Mouse (Mus musculus): ENCODE results near the gene Pif1. TPM values are rescaled to one million over a fixed set of nuclear protein-coding genes. Genes with fewer than 3 reads are reported as not detected.
A peak's percentile ranks its signal among the peaks of the same experiment; 100 is the strongest.

The Pif1 gene
- polyA plus RNA-seq (2011; ENCODE audit: insufficient read length, low read depth, missing spikeins): 8.3 and 10.9 TPM in 2 replicates

DNA sequence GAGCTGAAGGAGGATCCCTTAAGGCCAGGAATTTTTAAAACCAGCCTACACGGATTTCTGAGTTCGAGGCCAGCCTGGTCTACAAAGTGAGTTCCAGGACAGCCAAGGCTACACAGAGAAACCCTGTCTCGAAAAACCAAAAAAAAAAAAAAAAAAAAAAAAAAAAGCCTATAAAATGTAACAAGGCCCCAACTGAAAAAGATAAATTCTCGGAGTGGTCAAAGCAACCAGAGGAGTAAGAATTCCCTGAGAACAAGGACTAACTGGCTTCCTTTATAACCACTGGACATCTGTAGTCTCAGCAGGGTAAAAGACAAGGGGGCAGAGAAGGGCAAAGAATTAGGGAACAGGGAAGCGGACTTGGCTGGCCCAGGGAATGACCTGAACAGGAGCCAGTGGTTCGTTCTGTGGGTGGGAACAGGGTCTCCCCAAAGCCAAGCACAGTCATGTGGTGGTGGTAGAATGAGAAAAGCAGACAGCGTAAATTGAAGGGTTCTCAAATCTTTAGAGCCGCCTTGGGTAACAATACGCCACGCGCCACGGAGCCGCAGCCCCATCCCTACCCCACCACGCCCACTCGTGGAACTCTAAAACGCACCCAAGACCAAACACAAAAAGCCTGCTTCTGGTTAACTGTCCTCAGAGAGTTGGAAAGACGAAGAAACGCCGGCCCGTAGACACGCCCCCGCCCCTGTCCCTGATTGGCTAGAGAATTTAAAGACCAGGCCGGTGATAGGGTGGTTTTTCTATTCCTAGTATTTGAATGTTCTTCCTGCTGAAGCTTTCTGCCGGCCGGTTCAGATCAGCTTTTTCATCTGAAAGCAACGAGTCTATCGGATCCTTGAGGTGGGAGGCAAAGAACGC, at the start of gene Pif1:
Gene Pif1 (plus strand): TSS at position 755 of the 864 bp plus-strand sequence.
- Histone ChIP-seq H3K27ac (ENCODE audit: insufficient read depth, low read length) (peak within 1 kb of the TSS; percentile 9; the same call in 1 of the 2 replicates), H3K4me3 (ENCODE audit: insufficient read depth, low read length) (peak within 1 kb of the TSS; percentile 72), H3K4me1 (ENCODE audit: control insufficient read depth, insufficient read depth, low read length) (no peaks in the 10 kb centered on the region)
- TF ChIP-seq CTCF (IDR thresholded peaks at IDR 0.05; ENCODE audit: borderline replicate concordance, insufficient read depth, low read length) (no peak), POLR2A (IDR thresholded peaks at IDR 0.05; ENCODE audit: low read depth, low read length) (peak; percentile 42)

GRCm38 (mm10) chr9:65537901-65538630, 48.9 kb upstream of the Pif1 start:
- Histone ChIP-seq H3K4me1 (ENCODE audit: control insufficient read depth, insufficient read depth, low read length) (peaks cover 10% of the 10 kb centered on the region), H3K4me3 (ENCODE audit: insufficient read depth, low read length) (no peak overlapping the region), H3K27ac (ENCODE audit: insufficient read depth, low read length) (no peak overlapping the region)
- TF ChIP-seq CTCF (IDR thresholded peaks at IDR 0.05; ENCODE audit: borderline replicate concordance, insufficient read depth, low read length): no peak
- no peak for TF ChIP-seq POLR2A (IDR thresholded peaks at IDR 0.05; ENCODE audit: low read depth, low read length)

- peaks cover 10% of the 10 kb centered on the region for H3K4me1 ChIP-seq (ENCODE audit: control insufficient read depth, insufficient read depth, low read length)
- no peak overlapping the region for H3K4me3 ChIP-seq (ENCODE audit: insufficient read depth, low read length)
- peak overlapping the region; percentile 97 for H3K27ac ChIP-seq (ENCODE audit: insufficient read depth, low read length)
- TF ChIP-seq CTCF (IDR thresholded peaks at IDR 0.05; ENCODE audit: borderline replicate concordance, insufficient read depth, low read length) (no peak), POLR2A (IDR thresholded peaks at IDR 0.05; ENCODE audit: low read depth, low read length) (no peak)
Measured at GRCm38 (mm10) chr9:65539697-65540096, 47.3 kb upstream of the Pif1 start.

GRCm38 (mm10) chr9:65541126-65542068, 45.6 kb upstream of the Pif1 start:
- Histone ChIP-seq H3K4me3 (ENCODE audit: insufficient read depth, low read length) (no peak overlapping the region), H3K27ac (ENCODE audit: insufficient read depth, low read length) (peak overlapping the region; percentile 97), H3K4me1 (ENCODE audit: control insufficient read depth, insufficient read depth, low read length) (peaks cover 21% of the 10 kb centered on the region)
- TF ChIP-seq CTCF (IDR thresholded peaks at IDR 0.05; ENCODE audit: borderline replicate concordance, insufficient read depth, low read length) (no peak), POLR2A (IDR thresholded peaks at IDR 0.05; ENCODE audit: low read depth, low read length) (peak; percentile 52)

- Histone ChIP-seq H3K27ac (ENCODE audit: insufficient read depth, low read length) (peak overlapping the region; percentile 97), H3K4me3 (ENCODE audit: insufficient read depth, low read length) (no peak overlapping the region)
Measured at GRCm38 (mm10) chr9:65542111-65542524, 44.8 kb upstream of the Pif1 start.

DNA sequence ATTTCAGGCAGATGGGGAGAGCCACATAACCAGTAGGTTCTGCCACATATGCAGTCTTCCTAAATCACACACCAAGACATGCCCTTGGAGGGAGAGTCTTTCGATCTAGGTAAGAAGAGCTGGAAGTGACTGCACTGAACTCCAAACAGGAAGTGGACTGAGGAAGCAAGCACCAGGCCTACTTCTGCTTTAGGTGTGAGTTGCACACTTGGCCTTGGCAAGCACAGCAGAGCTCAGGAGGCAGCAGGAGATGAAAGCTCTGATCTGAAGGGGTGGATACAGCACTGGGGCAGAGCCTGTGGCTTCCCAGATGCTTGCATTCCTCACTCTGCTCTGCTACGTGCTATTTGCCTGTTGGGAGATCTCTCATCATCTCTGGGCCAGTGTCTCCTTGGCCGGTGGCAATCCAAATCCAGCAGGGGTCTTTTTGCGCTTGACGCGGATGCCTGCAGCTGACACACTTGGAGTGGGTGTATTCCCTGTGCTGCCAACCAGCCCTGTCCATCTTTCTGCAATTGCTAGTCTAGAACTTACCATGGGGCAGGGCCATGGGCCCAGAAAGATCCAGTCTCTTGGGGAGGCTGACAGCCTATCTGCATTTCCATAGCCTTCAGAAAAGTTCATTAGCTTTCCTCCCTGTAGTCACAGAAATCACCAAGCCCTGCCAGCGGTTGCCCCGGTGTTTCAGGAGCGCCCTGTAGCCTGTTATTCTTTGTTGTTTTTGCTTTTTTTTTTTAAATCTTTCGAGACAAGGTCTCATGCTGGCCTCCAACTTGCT, 41.1 kb upstream of the Pif1 start:
- Histone ChIP-seq H3K4me1 (ENCODE audit: control insufficient read depth, insufficient read depth, low read length) (peaks cover 33% of the 10 kb centered on the region), H3K27ac (ENCODE audit: insufficient read depth, low read length) (peak overlapping the region; percentile 74), H3K4me3 (ENCODE audit: insufficient read depth, low read length) (no peak overlapping the region)
- no peak for TF ChIP-seq CTCF (IDR thresholded peaks at IDR 0.05; ENCODE audit: borderline replicate concordance, insufficient read depth, low read length)
- no peak; the same call in 1 of the 2 replicates for TF ChIP-seq POLR2A (IDR thresholded peaks at IDR 0.05; ENCODE audit: low read depth, low read length)

More at GRCm38 (mm10) chr9:65542111-65542524, 44.8 kb upstream of the Pif1 start:
- peaks cover 24% of the 10 kb centered on the region for H3K4me1 ChIP-seq (ENCODE audit: control insufficient read depth, insufficient read depth, low read length)
- TF ChIP-seq POLR2A (IDR thresholded peaks at IDR 0.05; ENCODE audit: low read depth, low read length) (no peak), CTCF (IDR thresholded peaks at IDR 0.05; ENCODE audit: borderline replicate concordance, insufficient read depth, low read length) (no peak)

GRCm38 (mm10) chr9:65546413-65546695, 40.6 kb upstream of the Pif1 start:
- H3K4me3 ChIP-seq (ENCODE audit: insufficient read depth, low read length): no peak overlapping the region
- TF ChIP-seq POLR2A (IDR thresholded peaks at IDR 0.05; ENCODE audit: low read depth, low read length) (no peak), CTCF (IDR thresholded peaks at IDR 0.05; ENCODE audit: borderline replicate concordance, insufficient read depth, low read length) (no peak)
- H3K27ac ChIP-seq (ENCODE audit: insufficient read depth, low read length): peak overlapping the region; percentile 74
- H3K4me1 ChIP-seq (ENCODE audit: control insufficient read depth, insufficient read depth, low read length): peaks cover 33% of the 10 kb centered on the region

DNA sequence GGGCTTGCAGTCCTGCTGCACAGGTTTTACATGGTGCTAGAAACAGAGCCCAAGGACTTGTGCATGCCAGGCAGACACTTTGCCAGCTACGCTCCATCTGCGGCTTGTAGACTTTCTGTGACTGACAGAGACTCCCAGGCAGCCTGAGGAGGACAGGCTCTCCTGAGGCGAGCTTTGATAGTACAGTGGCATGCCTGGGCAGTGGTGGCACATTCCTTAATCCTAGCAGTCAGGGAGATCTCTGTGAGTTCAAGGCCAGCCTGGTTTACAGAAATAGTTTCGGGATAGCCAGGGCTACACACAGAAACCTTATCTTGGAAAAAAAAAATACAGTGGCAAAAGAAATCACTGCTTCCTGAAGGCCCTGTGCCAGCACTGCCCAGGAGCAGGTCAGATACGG, 39.8 kb upstream of the Pif1 start:
- no peak for TF ChIP-seq POLR2A (IDR thresholded peaks at IDR 0.05; ENCODE audit: low read depth, low read length)
- no peak for TF ChIP-seq CTCF (IDR thresholded peaks at IDR 0.05; ENCODE audit: borderline replicate concordance, insufficient read depth, low read length)

More for the DNA sequence above, 39.8 kb upstream of the Pif1 start:
- peaks cover 31% of the 10 kb centered on the region for H3K4me1 ChIP-seq (ENCODE audit: control insufficient read depth, insufficient read depth, low read length)
- peak overlapping the region; percentile 74 for H3K27ac ChIP-seq (ENCODE audit: insufficient read depth, low read length)
- H3K4me3 ChIP-seq (ENCODE audit: insufficient read depth, low read length): no peak overlapping the region
